In genomic region chr1:26289582-26289981, GRCm38 (mm10) we compare ENCODE assay signal across 18 mouse cellular contexts.
"Had no signal": no experiment of that assay in that cellular context is flagged by ENCODE, and none has a peak within 500 bp of the region (broad histone marks: within the 10 kb centered on the region; RNA-seq: fewer than 3 reads in every experiment).

No protein-coding gene starts in this region.

- H3K9ac ChIP-seq: kidney, embryonic 15.5 days; limb, embryonic 12.5 days; liver, embryonic 13.5 days; stomach, embryonic 15.5 days had no signal

- H3K27ac ChIP-seq: kidney, embryonic 15.5 days; left cerebral cortex, adult 2 months; limb, embryonic 12.5 days; liver, embryonic 13.5 days; stomach, embryonic 15.5 days had no signal

- H3K4me1 ChIP-seq: kidney, embryonic 15.5 days; limb, embryonic 12.5 days; liver, embryonic 13.5 days; stomach, embryonic 15.5 days had no signal

- H3K4me2 ChIP-seq: kidney, embryonic 15.5 days; limb, embryonic 12.5 days; liver, embryonic 13.5 days; midbrain, embryonic 11.5 days; stomach, embryonic 15.5 days had no signal

- DNase-seq: kidney, postnatal 10 days; kidney, postnatal 36 days; layer of hippocampus, postnatal 36 days; liver, embryonic 13.5 days; lung, adult 2 months; lung, postnatal 14 days; lung, postnatal 4 days; midbrain, embryonic 14.5 days; right cerebral cortex, postnatal 14 days; spleen, adult 18-20 months; thymus, adult 18-20 months; thymus, postnatal 14 days; thymus, postnatal 4 days had no signal

- H3K9me3 ChIP-seq: kidney, embryonic 15.5 days; limb, embryonic 12.5 days; liver, embryonic 13.5 days; stomach, embryonic 15.5 days had no signal

- H3K27me3 ChIP-seq: kidney, embryonic 15.5 days; limb, embryonic 12.5 days; liver, embryonic 13.5 days; stomach, embryonic 15.5 days had no signal

- H3K36me3 ChIP-seq: kidney, embryonic 15.5 days; limb, embryonic 12.5 days; liver, embryonic 13.5 days; stomach, embryonic 15.5 days had no signal

- H3K4me3 ChIP-seq: kidney, embryonic 15.5 days; left cerebral cortex, adult 2 months; limb, embryonic 12.5 days; liver, embryonic 13.5 days; stomach, embryonic 15.5 days had no signal
